Mouse (Mus musculus): ENCODE results near the gene Spg7.

Spg7 gene

DNA sequence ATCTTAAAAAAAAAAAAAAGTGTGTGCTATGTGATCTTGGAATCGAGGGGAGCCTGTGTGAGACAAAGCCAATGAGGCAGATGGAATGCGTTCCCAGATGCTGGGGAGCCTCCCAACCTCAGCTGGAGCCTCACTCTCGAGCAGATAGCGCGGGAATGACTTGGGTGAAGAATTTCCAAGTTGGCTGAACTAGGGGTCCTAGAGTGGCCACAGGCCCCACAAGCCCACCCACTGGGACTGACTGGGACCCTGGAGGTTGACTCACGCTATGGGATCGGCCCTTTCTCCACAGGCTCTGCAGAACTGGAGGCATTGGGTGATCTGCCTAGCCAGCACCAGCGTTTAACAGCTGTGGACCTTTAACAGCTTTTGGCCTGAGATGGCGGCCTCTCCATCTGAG, 73.5 kb downstream of the Spg7 start:
- no peak for DNase-seq

DNA sequence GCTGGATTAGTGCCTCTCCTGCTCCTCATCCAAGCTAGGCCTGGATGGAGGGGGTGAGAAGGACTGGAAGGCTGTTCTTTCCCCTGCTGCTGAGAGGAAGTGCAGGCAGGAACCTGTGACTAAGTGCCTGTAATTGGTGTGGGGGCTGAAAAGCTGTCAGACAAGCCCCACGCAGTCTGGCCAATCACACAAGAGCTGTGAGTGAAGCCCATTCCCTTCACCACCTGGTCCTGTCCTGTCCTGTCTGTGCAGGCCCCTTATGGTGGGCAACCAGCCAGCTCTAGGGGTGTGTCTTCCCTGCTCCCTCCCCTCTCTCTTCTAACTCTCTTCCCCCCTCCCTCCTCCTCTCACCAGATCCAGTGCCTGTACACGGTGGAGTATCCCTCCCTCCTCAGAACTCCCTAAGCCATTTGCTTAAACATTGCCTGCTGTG, 74.9 kb downstream of the Spg7 start:
- peak; percentile 84 for DNase-seq

DNA sequence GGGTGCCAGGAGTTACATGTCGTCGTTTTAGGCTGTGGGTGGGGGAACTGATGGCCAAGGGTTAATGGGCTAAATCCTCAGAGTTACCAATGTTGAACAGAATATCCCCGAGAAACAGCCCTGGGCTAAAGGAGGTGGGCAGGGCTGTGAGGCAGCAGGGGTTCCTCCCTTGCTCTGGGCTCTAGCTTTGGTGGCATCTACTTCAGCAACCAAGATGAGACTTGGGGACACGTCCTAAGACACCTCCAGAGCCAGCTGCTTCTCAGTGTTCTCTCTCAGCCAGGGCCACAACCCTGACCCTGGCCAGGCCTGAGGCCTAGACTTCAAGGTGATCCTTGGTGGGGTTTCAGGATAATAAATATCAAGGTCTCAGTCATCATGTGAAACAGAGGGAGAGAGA, 76.0 kb downstream of the Spg7 start:
- DNase-seq, result no peak

DNA sequence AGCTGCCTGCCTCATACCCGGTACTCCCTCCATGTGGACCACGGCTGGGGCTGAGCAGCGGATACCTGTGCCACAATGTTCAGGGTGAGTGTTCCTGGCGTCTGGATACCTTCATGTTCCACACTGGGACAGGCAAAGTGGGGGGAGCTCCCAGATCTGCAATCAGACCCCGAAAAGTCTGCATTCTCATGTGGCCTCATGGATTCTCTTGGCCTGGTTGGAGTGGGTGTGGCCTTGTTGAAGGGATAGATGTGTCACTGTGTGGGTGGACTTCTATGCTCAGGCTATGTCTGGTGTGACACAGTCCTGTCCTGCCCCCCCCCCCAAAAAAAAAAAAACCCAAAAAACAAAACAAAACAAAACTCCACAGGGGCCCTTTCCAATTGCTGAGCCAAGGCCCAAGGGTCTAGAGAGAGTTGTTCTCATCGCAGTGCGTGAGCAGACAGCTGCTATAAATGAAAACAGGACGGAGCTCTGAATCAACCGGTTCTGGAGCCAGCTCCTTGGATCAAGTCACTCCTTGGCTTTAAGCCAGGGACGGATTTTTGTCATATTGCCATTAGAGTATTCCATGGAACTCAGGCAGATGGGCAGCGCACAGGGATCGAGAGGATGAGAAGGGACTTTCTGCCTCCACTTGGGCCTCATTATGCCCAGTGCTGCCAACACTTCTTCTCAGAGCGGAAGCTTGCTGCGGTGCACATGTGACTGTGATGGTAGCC, 79.2 kb downstream of the Spg7 start:
- DNase-seq, result no peak

DNA sequence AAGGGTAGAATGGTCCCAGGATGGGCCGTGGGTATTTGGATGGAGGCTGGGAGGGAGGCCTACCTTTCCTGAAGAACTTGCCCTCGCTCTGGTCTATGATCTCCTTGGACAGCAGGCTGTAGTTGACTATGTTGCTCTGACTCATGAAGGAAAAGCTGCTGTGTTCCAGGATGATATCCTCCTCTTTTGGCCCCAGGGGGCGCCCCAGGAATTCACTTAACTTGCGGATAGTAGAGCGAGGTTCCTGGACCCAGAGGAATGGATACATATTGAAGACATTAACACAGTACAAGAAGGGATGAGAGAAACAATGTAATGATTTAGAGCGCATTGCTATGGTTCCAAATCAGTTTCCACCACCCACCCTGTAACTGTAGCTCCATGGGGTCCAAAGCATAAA, 82.5 kb downstream of the Spg7 start:
- peak; percentile 22 for DNase-seq

DNA sequence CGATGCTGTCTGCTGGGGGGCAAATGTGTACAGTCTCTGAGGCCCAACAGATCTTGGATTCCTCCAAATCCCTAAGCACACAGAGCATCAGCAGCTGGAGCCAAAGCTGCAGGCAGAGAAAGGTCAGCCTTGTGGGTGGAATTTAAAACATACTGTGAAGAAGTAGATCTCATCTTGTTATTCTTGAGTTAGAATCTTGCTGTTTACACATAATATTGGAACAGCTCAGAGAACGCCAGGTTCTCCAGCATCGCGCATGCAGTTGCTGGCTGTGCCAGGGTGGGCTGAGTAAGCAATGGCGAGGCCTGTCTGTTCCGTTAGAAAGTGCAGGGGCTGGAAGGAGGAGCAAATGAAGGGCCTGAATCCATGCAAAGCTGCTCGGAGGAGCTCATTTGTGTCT, 83.6 kb downstream of the Spg7 start:
- DNase-seq, result no peak
